Mouse (Mus musculus) lung, postnatal 4 days (tissue): ENCODE data around the gene Olfr1243.
"Not testable (repeated sequence)": the region's sequence is repeated elsewhere in the genome, so short reads cannot be mapped to it uniquely, and the experiment has no call there.

Experiments
- DNase-seq, 2 experiments: peaks; one replicate each; pipeline ENCODE4 v3.0.0; 2021

The Olfr1243 gene

GRCm38 (mm10) chr2:89531387-89531786 lies at the start of gene Olfr1243:
TSS of gene Olfr1243 (minus strand) at chr2:89531487.
- no peak for DNase-seq

GRCm38 (mm10) chr2:89578347-89578746 lies 47.1 kb upstream of the Olfr1243 start, which contains the start of gene Olfr1245:
TSS of gene Olfr1245 (minus strand) at chr2:89578447.
- DNase-seq, result no peak

GRCm38 (mm10) chr2:89562706-89563105 lies 31.4 kb upstream of the Olfr1243 start:
- DNase-seq, result not testable (repeated sequence)

- DNase-seq, result no peak
These were observed 13.2 kb upstream of the Olfr1243 start for GRCm38 (mm10) chr2:89544516-89544915.

GRCm38 (mm10) chr2:89539923-89540322 lies 8.6 kb upstream of the Olfr1243 start:
- no peak for DNase-seq

GRCm38 (mm10) chr2:89498235-89498634 lies 33.1 kb downstream of the Olfr1243 start, which contains the start of gene Olfr1242:
TSS of gene Olfr1242 (minus strand) at chr2:89498335.
- DNase-seq, result no peak

GRCm38 (mm10) chr2:89487026-89487425 lies 44.3 kb downstream of the Olfr1243 start, which contains the start of gene Olfr1241:
TSS of gene Olfr1241 (minus strand) at chr2:89487126.
- DNase-seq, result no peak
